Mouse (Mus musculus) granulocyte monocyte progenitor cell, adult 5-6 weeks (primary cell): Measurements from ENCODE around the gene Tbc1d24. TPM values are rescaled to one million over a fixed set of nuclear protein-coding genes. Genes with fewer than 3 reads are reported as not detected.
"Not testable (repeated sequence)": the region's sequence is repeated elsewhere in the genome, so short reads cannot be mapped to it uniquely, and the experiment has no call there.

Experiments used
- ATAC-seq: replicated peaks from 2 replicates; pipeline ENCODE4 v1.8.0; 2016; ENCODE audit warnings: mild to moderate bottlenecking, moderate TSS enrichment, inconsistent platforms; ENCODE audit not compliant: poor library complexity, severe bottlenecking
- total RNA-seq, 2 experiments: library from RNA; stranded (forward) in 1 of 2; stranded (reverse) in 1 of 2; fragments of 200-712, 200-1000 nt in 1 of 2; fragments of >200 nt in 1 of 2; fragmentation: Nextera tagmentation in 1 of 2; gene quantifications; 2 replicates each; pipeline ENCODE4 v1.2.3; 2014 to 2017

Tbc1d24 gene
- total RNA-seq, 2 experiments from 2014 or later = 4.8 to 12.4 TPM

DNA sequence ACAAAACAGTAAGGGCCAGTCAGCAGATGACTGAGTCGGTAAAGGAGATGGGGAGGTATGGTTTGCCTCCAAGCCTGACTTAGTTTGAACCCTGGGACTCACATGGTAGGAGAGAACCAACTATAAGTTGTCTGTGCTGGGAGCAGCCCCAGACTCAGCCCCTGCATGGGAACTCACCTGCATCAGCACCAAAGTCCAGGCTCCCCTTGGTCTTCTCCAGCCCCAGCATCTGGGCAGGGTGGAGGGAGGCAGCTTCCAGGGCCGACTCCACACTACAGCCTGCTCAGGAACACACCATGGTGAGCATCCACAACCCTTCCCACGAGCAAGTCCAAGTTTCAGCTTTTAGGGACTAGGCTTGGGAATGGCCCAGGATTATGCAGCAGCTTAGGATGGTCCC, 49.0 kb downstream of the Tbc1d24 start:
- no peak for ATAC-seq

DNA sequence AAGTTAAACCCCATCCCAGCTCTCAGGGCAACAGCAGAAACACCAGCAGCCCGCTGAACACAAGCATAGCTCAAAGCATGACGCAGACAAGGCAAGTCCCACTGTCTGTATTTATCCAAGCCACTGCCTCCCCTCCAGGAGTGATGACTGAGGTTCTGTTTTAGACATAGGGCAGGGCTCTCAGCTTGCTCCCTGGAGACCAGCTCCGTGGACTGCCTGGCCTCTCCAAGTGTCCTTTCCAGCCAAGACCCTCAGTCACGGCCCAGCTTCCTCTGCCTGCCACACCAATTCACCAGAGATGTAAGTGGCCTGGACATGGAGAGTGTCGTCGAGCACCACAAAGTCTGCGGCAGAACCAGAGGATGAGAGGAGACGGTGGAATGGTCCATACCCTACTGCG, 49.6 kb downstream of the Tbc1d24 start:
- no peak for ATAC-seq

DNA sequence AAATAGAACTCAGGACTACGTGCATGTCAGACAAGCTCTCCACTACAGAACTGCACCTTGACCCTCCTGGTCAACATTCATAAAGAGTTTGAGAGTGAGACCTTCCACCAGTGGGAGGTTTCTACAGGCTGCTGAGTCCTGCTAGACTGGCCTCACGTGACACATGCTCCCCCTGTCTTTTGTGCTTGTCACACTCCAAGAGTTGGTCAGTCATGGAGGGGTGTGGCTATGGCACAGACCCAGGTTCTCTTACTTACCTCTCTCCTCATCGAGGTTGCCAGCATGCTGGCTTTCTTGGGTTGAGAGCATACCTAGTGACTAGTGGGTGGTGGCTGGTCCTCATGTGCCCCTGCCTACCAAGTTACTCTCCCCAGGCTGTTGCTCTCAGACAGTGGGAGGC, 50.9 kb downstream of the Tbc1d24 start:
- ATAC-seq = no peak

DNA sequence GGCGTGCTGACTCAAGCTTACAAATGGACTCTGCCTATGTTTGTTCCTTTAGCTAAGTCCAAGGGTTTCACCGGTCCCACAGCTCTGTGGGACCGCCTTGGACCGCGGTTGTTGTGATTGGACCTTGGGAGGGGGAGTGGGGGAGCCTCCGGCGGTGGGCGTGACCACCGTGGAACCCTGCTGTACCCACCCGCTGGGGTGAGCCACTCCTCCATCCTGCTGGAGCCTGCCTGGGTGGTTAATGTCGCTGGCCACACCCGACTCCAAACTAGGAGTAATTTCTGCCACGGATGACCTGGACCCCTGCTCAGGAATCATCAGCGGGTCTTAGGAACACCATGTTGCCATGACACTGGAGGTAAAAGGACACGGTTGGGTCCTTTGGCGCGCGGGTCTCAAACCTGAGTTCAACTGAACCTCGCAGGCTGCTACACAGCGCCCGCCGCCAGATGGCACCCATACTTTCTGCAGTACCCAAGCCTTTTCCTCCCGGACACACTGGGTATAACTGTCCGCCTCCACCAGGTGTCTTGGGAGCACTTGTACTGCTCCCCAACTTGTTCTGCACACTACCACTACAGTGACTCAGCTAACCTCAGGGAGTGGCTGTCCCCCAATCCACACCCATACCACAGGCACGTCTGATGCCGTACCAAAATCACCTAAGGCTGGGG, 53.3 kb downstream of the Tbc1d24 start:
- ATAC-seq = peak; percentile 96

DNA sequence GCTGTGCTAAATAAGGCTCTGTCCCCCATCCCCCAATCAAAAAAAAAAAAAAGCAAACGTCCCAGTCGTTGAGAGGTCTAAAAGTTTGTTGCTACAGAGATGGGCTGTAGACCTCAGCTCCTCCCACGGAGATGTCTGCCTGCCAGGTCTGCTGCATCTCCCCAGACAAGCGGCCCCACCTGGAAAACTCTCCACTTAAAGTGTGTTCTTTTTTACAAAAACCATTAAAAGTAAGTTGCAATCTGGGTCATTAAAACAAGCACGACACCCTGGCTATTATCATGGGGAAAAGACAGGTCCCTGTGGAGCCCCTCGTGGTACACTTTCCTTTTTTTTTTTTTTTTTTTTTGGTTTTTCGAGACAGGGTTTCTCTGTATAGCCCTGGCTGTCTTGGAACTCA, 54.0 kb downstream of the Tbc1d24 start:
- ATAC-seq = no peak

DNA sequence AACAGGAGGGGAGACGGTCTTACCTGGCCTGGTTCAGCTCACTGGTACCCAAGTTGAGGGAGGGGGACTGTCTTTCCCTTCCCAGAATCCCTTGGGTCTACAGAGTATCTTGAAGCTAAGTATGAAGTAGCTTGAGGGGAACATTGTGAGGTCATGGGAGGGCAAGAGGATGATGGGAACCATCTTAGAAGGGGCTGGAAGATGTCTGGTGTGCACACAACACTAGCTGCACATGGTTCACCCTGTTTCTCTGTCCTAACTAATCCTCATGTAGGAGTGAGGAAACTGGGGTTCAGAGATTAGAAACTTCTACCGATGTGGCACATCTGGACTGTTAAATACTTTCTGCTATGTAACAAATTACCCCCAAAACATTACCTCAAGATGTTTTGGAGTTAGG, 54.5 kb downstream of the Tbc1d24 start, which contains the start of gene Pdpk1:
Pdpk1 (minus strand) TSS at position 101 of the 400 bp plus-strand sequence.
- no peak for ATAC-seq

DNA sequence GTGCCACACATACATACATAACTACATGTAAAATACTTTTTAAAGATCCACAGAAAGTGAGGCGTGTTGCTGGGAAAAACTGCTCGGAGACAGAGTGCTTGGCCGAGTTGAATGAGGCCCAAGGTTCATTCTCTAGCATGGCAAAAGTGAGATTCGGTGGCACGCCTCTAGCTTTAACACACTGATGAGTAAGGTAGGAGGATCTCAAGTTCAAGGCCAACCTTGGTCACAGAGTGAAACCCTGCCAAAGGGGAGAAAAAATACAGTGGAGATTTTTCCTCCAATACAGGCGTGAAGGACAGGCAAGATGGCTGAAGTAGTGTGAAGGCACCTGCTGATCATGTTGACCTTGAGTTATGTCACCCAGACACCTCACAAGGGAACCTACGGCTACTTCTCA, 55.9 kb downstream of the Tbc1d24 start:
- ATAC-seq = no peak

DNA sequence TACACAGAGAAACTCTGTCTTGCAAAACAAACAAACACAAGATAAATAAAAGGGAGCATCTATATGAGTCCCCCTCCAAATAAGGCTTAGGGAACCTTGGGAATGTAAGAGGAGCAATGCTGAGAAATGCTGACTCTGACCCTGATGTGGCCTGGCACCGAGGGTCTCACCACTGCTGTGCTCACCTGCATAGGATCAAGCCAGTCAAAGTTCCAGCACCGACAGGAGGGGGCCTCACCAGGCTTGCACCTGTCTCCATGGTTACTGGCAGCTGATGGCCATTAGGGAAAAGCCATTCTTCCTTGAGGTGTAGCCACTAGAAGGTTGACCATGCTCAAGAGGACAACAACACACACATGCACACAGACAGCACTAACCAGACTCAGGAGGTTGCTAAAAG, 62.5 kb downstream of the Tbc1d24 start:
- ATAC-seq = no peak

DNA sequence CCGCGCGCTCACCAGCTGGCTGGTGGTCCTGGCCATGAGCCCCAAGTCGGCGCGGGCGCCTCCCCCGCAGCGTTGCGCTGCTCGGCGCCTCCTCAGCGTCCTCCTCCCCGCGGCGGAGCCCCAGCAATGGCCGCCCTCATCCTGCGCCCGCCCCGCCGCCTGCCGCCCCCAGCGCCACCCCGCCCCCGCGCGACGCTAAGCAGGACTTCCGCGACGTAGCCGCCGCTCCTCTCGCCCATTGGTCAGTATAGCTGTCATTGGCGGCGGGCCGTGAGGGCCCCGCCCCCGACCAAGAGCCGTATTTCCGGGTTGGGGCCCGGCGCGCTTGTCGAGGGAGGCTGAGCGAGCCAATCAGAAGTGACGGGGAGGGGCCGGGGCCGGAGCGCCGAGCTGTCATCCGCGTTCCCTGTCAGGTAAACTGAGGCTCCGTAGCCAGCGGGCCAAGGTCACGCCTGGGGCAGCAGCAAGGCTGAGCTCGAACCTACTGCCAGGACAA, 63.9 kb downstream of the Tbc1d24 start:
- peak; percentile 97 for ATAC-seq

DNA sequence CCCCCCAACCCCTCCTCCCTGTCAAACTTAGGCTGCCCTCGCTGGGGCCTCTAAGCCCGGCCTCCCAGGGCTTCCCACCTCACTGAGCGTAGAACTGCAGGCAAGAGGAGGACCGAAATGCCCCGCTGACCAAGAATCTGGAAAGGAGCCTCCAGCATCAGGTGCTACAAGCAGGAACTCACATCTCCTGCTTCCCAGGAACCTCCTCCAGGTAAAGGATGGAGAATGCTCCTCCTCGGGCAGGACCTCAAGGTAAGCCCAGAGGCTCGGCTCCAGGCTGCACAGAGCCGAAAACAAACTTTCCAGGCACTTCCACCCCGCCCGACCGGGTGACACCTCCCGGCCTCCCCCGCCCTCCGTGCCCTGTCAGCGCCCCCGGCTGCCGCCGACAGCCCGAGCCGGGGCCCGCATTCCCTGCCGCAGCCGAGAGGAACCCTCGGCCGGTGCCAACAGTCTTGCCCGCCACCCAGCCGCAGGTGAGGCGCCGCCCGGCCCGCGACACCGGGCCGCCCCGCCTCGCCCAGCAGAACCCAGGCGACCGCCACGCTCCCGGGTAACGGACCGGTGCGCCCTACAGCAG, 64.4 kb downstream of the Tbc1d24 start:
- ATAC-seq = no peak

DNA sequence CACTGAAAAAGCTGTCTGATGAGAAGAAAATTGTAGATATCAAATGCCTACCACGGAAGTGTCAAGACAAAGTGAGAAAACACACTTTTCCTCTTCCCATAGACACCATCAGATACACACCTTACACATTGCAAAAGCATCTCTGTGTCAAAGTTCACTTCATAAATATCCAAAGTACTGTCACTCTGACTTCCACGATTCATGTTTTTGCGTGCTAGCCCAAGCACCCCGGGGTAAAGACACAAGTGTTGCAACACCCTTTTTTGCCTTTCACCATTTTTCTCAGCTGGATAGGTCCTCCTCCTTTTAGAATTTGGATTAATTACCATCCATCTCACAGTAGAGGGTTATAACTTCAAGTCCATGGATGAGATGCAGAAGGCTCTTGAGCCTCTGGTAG, 65.4 kb downstream of the Tbc1d24 start:
- no peak for ATAC-seq

DNA sequence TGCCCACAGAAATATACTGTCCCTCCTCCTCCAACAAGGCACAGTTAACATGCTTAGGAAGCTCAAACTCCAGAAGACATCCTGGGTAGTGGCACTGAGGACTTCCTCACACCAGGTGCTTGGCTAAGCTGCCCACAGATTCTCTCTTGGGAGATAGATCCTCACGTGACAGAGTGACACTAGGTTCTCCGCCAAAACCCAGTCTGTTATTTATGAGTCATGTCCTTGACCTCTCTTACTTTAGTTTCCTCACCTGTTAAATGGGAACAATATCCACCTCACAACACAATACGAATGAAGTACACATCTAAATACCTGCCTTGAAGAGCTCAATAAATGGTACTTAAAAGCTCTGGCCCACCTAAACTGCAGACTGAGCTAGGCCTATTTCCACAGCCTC, 66.1 kb downstream of the Tbc1d24 start:
- ATAC-seq = no peak

DNA sequence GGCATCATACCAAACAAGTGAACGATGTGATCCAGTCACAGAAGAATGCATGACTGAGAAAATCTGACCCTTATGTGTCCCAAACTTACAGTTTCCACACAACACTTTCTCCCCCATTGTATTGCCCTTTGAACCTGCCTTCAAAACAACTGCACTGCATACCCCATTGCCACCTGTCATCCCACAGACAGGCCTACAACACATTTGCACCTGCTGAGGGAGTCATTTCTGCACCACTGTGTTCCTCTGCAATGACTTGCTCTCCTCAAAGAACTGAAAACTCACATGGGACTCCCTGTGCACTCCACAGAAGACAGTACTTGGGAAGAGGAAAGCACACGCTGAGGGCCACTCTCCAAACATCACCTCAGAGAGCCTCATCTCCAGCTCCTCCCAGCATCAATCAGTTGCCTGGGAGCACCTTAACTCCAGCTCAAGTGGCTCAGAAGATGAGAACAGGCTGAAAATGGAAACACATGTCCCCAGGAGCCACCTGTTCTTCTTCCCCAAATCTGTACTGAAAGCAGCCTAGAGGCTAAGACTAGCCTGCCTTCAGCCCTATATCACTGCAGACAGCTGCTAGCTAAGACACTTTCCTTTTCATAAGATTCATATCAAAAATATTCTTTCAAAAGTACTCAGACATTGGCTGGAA, 68.0 kb downstream of the Tbc1d24 start:
- no peak for ATAC-seq

DNA sequence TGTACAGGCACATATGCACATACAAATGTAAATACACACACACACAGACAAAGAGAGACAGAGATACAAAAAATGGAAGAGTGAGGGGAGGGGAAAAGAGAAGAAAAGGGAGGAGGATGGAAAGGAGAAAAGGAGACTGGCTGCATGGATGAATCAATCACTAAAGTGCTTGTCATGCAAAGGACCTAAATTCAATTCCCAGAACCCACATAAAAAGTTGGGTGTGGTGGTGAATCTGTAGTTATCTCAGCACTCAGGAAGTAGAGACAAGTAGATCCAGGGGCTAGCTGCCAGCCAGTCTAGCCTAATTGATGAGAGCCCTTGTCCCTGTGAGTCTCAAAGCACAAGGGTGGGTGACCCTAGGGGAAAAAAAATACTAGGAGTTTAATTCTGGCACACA, 71.3 kb downstream of the Tbc1d24 start:
- ATAC-seq = no peak

DNA sequence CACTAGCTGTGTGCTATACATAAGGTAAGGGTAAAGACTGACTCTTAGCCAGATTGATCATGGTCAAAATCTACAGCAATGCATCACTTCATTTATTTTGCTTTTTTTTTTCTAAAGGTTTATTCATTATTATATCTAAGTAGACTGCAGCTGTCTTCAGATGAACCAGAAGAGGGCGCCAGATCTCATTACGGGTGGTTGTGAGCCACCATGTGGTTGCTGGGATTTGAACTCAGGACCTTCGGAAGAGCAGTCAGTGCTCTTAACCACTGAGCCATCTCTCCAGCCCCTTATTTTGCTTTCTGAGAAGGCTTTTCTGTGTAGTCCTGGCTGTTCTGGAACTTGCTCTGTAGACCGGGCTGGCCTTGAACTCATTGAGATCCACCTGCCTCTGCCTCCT, 72.4 kb downstream of the Tbc1d24 start:
- ATAC-seq = not testable (repeated sequence)

DNA sequence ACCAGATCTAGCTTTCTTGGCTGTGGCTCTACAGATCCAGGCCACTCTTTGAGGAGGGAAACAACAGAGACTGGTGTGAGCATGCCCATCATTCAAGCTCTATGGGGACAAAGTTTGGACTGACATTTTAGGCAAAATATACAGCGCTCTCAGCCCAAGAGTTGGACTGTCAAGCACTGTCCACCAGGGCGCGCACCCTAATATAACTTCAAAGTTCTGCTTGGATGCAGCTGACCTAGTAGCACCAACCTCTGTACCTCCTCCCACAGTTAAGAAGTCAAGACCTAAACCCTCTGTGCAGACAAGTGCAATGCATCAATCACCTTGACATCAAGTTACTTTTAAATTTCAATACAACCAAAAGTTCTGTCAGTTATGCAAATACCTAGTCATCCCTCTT, 73.8 kb downstream of the Tbc1d24 start:
- no peak for ATAC-seq

DNA sequence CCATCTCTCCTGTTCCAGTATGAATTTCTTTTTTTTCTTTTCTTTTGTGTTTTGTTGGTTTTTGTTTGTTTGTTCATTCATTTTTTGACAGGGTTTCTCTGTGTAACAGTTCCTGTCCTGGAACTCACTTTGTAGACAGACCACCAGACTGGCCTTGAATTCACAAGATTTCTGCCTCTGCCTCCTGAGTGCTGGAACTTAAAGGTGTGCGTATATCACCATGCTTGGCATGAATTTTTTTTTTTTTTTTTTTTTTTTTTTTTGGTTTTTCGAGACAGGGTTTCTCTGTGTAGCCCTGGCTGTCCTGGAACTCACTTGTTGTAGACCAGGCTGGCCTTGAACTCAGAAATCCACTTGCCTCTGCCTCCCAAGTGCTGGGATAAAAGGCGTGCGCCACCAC, 76.1 kb downstream of the Tbc1d24 start:
- not testable (repeated sequence) for ATAC-seq

DNA sequence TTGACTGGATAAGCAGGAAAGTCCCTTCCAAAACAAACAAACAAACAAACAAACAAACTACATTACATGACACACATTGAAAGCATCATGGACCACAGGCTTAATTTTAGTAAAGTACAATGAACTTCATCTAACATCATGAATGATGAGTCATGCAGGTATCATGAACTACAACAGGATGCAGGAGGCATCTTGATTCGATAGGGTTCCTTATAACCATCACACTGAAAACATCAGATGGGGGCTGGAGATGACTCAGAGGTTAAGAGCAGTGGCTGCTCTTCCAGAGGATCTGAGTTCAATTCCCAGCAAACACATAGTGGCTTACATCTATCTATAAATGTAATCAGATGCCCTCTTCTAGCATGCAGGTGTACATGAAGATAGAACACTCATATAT, 77.8 kb downstream of the Tbc1d24 start:
- ATAC-seq = no peak

DNA sequence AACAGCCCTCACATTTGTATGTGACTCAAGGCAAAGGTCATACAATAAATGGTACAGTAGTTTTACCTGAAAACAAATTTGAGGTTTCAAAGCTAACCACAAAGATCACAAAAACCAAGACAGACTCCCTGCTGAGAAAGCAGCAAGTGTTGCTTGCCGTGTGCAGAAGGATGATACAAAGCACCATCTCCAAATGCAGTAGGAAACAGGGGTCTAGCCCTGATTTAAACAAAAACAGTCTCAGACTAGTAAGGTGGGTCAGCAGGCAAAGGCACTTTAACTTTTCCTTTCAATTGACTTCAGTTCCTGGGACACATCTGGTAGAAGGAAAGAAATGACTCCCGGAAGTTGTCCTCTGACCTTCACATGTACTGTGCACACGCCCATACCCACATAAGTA, 78.6 kb downstream of the Tbc1d24 start:
- ATAC-seq = no peak
